Mouse (Mus musculus) heart, postnatal 25 days (tissue): ENCODE results near the gene Olfr1318. TPM values are rescaled to one million over a fixed set of nuclear protein-coding genes. Genes with fewer than 3 reads are reported as not detected.

Experiments
- DNase-seq: peaks from one replicate; pipeline ENCODE4 v3.0.0; 2022; ENCODE audit warnings: low spot score
- intact Hi-C: fragments of 180-260 bp; cut with DNase I; formaldehyde crosslinking; loops from one replicate; pipeline ENCODE4 v1.15.1; 2025
- total RNA-seq, 2 experiments: library from RNA; stranded (reverse); gene quantifications; 2 replicates each; pipeline ENCODE4 v1.2.3; 2021

Olfr1318 gene
- not detected for total RNA-seq

- intact Hi-C loops: no loop called here
Measured at GRCm38 (mm10) chr2:112153898-112154297, at the start of gene Olfr1318. Olfr1318 (plus strand) TSS chr2:112154198.

GRCm38 (mm10) chr2:112115340-112115739 is 38.7 kb upstream of the Olfr1318 start, which contains the start of gene Olfr1315-ps1:
Olfr1315-ps1 (minus strand) TSS chr2:112115440.
- intact Hi-C loops: no loop called here
- no peak for DNase-seq

More at GRCm38 (mm10) chr2:112153898-112154297, at the start of gene Olfr1318:
- no peak for DNase-seq

GRCm38 (mm10) chr2:112134877-112135276 is 19.1 kb upstream of the Olfr1318 start, which contains the start of gene Olfr1316:
Olfr1316 (minus strand) TSS chr2:112134977.
- intact Hi-C loops: no loop called here
- DNase-seq: no peak

- intact Hi-C loops: no loop called here
Measured at GRCm38 (mm10) chr2:112140029-112140428, 14.0 kb upstream of the Olfr1318 start, which contains the start of gene Olfr1317. Olfr1317 (plus strand) TSS chr2:112140329.

GRCm38 (mm10) chr2:112196859-112197258 is 42.9 kb downstream of the Olfr1318 start:
- no peak for DNase-seq
- intact Hi-C loops: loop anchor here (2.0 kb wide), 2 partner anchors 20 to 284 kb away; partner anchors contain the start of gene Chrm5

More at GRCm38 (mm10) chr2:112140029-112140428, 14.0 kb upstream of the Olfr1318 start, which contains the start of gene Olfr1317:
- no peak for DNase-seq

GRCm38 (mm10) chr2:112203056-112203455 is 49.1 kb downstream of the Olfr1318 start:
- no peak for DNase-seq
- intact Hi-C loops: no loop called here

Other genes with a start within 250 kb of the Olfr1318 start
- not detected for gene Olfr1306, start 237.9 kb upstream of the Olfr1318 start, total RNA-seq
- gene Olfr1307, start 204.8 kb upstream of the Olfr1318 start, total RNA-seq: not detected
- not detected for gene Olfr1308, start 189.3 kb upstream of the Olfr1318 start, total RNA-seq
- not detected for gene Olfr1309, start 163.9 kb upstream of the Olfr1318 start, total RNA-seq
- gene Olfr1310, start 141.5 kb upstream of the Olfr1318 start, total RNA-seq: not detected
- not detected for gene Olfr1311, start 129.8 kb upstream of the Olfr1318 start, total RNA-seq
- not detected for gene Olfr1312, start 104.0 kb upstream of the Olfr1318 start, total RNA-seq
- gene Olfr1313, start 76.4 kb upstream of the Olfr1318 start, total RNA-seq: not detected
- not detected for gene Olfr1314, start 57.4 kb upstream of the Olfr1318 start, total RNA-seq
- not detected for gene Olfr1315-ps1, start 38.8 kb upstream of the Olfr1318 start, total RNA-seq
- gene Olfr1316, start 19.2 kb upstream of the Olfr1318 start, total RNA-seq: not detected
- not detected for gene Olfr1317, start 13.9 kb upstream of the Olfr1318 start, total RNA-seq
- 1 to 10 TPM; 2.6 to 3.3 TPM for gene Lpcat4, start 85.3 kb downstream of the Olfr1318 start, total RNA-seq
- not detected for gene Nutm1, start 105.1 kb downstream of the Olfr1318 start, total RNA-seq
- 10 to 100 TPM; 62.2 to 64.3 TPM for gene Nop10, start 107.7 kb downstream of the Olfr1318 start, total RNA-seq
- gene Slc12a6, start 111.6 kb downstream of the Olfr1318 start, total RNA-seq: 10 to 100 TPM; 34.9 to 37.3 TPM
- under 1 TPM; 0.55 to 0.59 TPM for gene Gm21985, start 112.1 kb downstream of the Olfr1318 start, total RNA-seq
- 10 to 100 TPM; 60.5 to 61.0 TPM for gene Emc4, start 213.8 kb downstream of the Olfr1318 start, total RNA-seq
- 1 to 10 TPM; 4.6 to 4.7 TPM for gene Katnbl1, start 225.0 kb downstream of the Olfr1318 start, total RNA-seq